Mouse (Mus musculus) neural tube, embryonic 12.5 days (tissue): ENCODE results near the gene Asic2. TPM values are rescaled to one million over a fixed set of nuclear protein-coding genes. Genes with fewer than 3 reads are reported as not detected.

Experiments used
- ATAC-seq: fragments of 200-750 bp; cut with Nextera tagmentation; 2 replicates; pipeline ENCODE4 v1.8.0; 2017; ENCODE audit warnings: low read depth, mild to moderate bottlenecking, moderate TSS enrichment, moderate library complexity; ENCODE audit not compliant: low FRiP score
- H3K27ac ChIP-seq: fragments of 300-500 bp; sonication (generic); 2 replicates; pipeline ENCODE4 v1.5.1; 2016
- H3K27me3 ChIP-seq: fragments of 300-500 bp; sonication (generic); replicated peaks from 2 replicates; pipeline ENCODE4 v1.6.1; 2016; ENCODE audit warnings: mild to moderate bottlenecking
- H3K36me3 ChIP-seq: fragments of 300-500 bp; sonication (generic); 2 replicates; pipeline ENCODE4 v1.6.1; 2016; ENCODE audit warnings: mild to moderate bottlenecking
- H3K4me1 ChIP-seq: fragments of 300-500 bp; sonication (generic); 2 replicates; pipeline ENCODE4 v1.6.1; 2016
- H3K4me2 ChIP-seq: fragments of 300-500 bp; sonication (generic); replicated peaks from 2 replicates; pipeline ENCODE4 v1.6.1; 2016; ENCODE audit warnings: mild to moderate bottlenecking
- H3K4me3 ChIP-seq: fragments of 300-500 bp; sonication (generic); 2 replicates; pipeline ENCODE4 v1.5.1; 2016
- H3K9ac ChIP-seq: fragments of 300-500 bp; sonication (generic); 2 replicates; pipeline ENCODE4 v1.6.1; 2016; ENCODE audit warnings: mild to moderate bottlenecking
- H3K9me3 ChIP-seq: fragments of 300-500 bp; sonication (generic); 2 replicates; pipeline ENCODE4 v1.6.1; 2016; ENCODE audit warnings: mild to moderate bottlenecking
- WGBS: fragments of 180-500 bp; shearing (Covaris S2); methylation state at CpG from one replicate; pipeline ENCODE4 v1.1.7; 2016; 5-methylcytosine and 5-hydroxymethylcytosine counted together
- polyA plus RNA-seq: library from polyadenylated mRNA; unstranded; fragments of >200 nt; fragmentation: Nextera tagmentation; extraction: Ambion mirVana; gene quantifications from 2 replicates; pipeline ENCODE4 v1.2.1, GENCODE M21; 2016

Asic2 gene
- polyA plus RNA-seq, 1 experiment from 2014 or later = 8.4 TPM

- H3K4me1 ChIP-seq = no peaks in the 10 kb centered on the region
- WGBS = 82% methylated on average over 5 of the region's 5 CpGs
- no peak overlapping the region for H3K27ac ChIP-seq
- no peak for ATAC-seq
- H3K36me3 ChIP-seq = no peaks in the 10 kb centered on the region
- H3K27me3 ChIP-seq = peaks cover 19% of the 10 kb centered on the region; the same call in 1 of the 2 replicates
- H3K4me2 ChIP-seq = no peak overlapping the region
- H3K9ac ChIP-seq = no peak overlapping the region
- no peak overlapping the region for H3K4me3 ChIP-seq
- no peaks in the 10 kb centered on the region for H3K9me3 ChIP-seq
Observed at GRCm38 (mm10) chr11:81765288-81765687, 203.0 kb downstream of the Asic2 start.

GRCm38 (mm10) chr11:81764778-81765177 lies 203.5 kb downstream of the Asic2 start:
- Histone ChIP-seq H3K4me2 (no peak overlapping the region), H3K9ac (no peak overlapping the region), H3K27ac (no peak overlapping the region), H3K4me1 (no peaks in the 10 kb centered on the region), H3K9me3 (no peaks in the 10 kb centered on the region), H3K36me3 (no peaks in the 10 kb centered on the region), H3K27me3 (peaks cover 14% of the 10 kb centered on the region; the same call in 1 of the 2 replicates), H3K4me3 (no peak overlapping the region)
- 42% methylated on average over 3 of the region's 3 CpGs for WGBS
- no peak for ATAC-seq

GRCm38 (mm10) chr11:81757221-81757620 lies 211.0 kb downstream of the Asic2 start:
- no peak for ATAC-seq
- WGBS = 80% methylated on average over 4 of the region's 4 CpGs

GRCm38 (mm10) chr11:81750876-81751275 lies 217.4 kb downstream of the Asic2 start:
- Histone ChIP-seq H3K27me3 (no peaks in the 10 kb centered on the region), H3K9ac (no peak overlapping the region), H3K27ac (no peak overlapping the region), H3K4me1 (no peaks in the 10 kb centered on the region), H3K9me3 (peaks cover 5% of the 10 kb centered on the region; the same call in 1 of the 2 replicates), H3K4me2 (no peak overlapping the region), H3K4me3 (no peak overlapping the region), H3K36me3 (no peaks in the 10 kb centered on the region)
- WGBS = 95% methylated on average over 5 of the region's 5 CpGs
- ATAC-seq = no peak

More at GRCm38 (mm10) chr11:81757221-81757620, 211.0 kb downstream of the Asic2 start:
- no peak overlapping the region for H3K4me3 ChIP-seq
- no peaks in the 10 kb centered on the region for H3K36me3 ChIP-seq
- no peak overlapping the region for H3K27ac ChIP-seq
- peaks cover 5% of the 10 kb centered on the region; the same call in 1 of the 2 replicates for H3K9me3 ChIP-seq
- H3K4me2 ChIP-seq = no peak overlapping the region
- no peaks in the 10 kb centered on the region for H3K27me3 ChIP-seq
- no peak overlapping the region for H3K9ac ChIP-seq
- no peaks in the 10 kb centered on the region for H3K4me1 ChIP-seq

GRCm38 (mm10) chr11:81750016-81750415 lies 218.2 kb downstream of the Asic2 start:
- no peak overlapping the region for H3K4me3 ChIP-seq
- H3K27me3 ChIP-seq = no peaks in the 10 kb centered on the region
- no peak overlapping the region for H3K9ac ChIP-seq
- no peak overlapping the region for H3K4me2 ChIP-seq
- no peaks in the 10 kb centered on the region for H3K4me1 ChIP-seq
- WGBS = 91% methylated on average over 1 of the region's 1 CpGs
- H3K9me3 ChIP-seq = peaks cover 1% of the 10 kb centered on the region; the same call in 1 of the 2 replicates
- ATAC-seq = no peak
- no peak overlapping the region for H3K27ac ChIP-seq
- no peaks in the 10 kb centered on the region for H3K36me3 ChIP-seq

GRCm38 (mm10) chr11:81738995-81739394 lies 229.3 kb downstream of the Asic2 start:
- Histone ChIP-seq H3K9ac (no peak overlapping the region), H3K4me3 (no peak overlapping the region), H3K9me3 (no peaks in the 10 kb centered on the region), H3K4me2 (no peak overlapping the region), H3K27me3 (no peaks in the 10 kb centered on the region), H3K36me3 (no peaks in the 10 kb centered on the region), H3K27ac (no peak overlapping the region), H3K4me1 (no peaks in the 10 kb centered on the region)
- ATAC-seq = no peak
- WGBS = 69% methylated on average over 3 of the region's 3 CpGs

DNA sequence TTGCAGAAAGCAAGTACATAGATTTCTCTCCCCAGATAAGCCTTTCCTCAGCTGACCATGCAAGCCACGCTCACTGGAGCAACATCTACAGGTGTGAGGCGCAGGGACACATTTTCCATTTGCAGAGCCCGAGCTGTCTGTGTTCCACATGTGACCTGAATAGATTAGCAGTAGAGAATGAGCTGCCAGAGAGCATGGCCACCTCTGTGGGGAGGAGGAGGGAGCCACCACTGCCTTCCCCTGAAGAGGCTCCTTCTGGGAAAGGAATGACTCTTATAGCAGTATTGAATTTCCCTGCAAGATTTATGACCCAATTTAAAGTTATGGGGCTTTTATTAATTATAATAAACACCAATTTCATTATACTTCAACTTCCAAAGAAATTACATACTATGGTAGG lies 230.5 kb downstream of the Asic2 start:
- Histone ChIP-seq H3K36me3 (no peaks in the 10 kb centered on the region), H3K9me3 (no peaks in the 10 kb centered on the region), H3K27ac (no peak overlapping the region), H3K4me2 (no peak overlapping the region), H3K27me3 (no peaks in the 10 kb centered on the region), H3K9ac (no peak overlapping the region), H3K4me1 (no peaks in the 10 kb centered on the region), H3K4me3 (no peak overlapping the region)
- no peak for ATAC-seq
- WGBS = 66% methylated on average over 3 of the region's 3 CpGs

DNA sequence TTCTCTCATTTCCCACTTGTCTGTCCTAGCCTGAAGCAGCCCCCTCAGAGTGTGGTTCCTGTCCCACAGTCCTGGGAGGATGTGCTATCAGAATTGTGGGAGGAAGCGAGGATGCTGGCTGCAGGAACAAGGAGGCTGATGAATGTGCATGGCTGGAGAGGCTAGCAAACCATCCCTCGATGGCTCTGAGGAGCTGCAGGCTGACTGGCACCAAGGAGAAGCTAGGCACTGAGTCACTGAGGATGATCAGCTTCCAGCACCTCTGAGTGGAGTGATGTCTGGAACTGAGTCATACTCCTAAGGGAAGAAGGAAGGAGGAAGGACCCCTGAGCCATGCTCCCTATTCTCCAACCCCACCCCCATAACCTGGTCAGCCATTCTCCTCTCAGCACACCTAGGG lies 246.2 kb downstream of the Asic2 start:
- WGBS = 83% methylated on average over 2 of the region's 2 CpGs
- ATAC-seq = no peak
- H3K9me3 ChIP-seq = no peaks in the 10 kb centered on the region

DNA sequence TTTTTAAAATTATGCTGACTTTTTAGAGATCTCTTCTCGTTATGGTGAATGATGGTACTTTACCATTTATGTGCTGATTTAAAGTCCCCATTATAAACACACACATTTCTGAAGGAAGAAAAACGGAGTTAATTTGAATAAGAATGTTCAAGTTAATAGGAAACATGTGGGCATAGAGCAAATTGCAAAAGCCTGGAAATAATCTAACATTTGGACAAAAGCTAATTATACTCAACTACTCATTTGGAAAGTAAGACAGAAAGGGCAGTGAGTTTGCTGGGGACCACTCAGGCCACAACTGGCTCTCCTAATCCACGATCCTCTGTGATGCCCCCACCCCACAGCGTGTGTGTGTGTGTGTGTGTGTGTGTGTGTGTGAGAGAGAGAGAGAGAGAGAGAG lies 253.5 kb downstream of the Asic2 start:
- no peak for ATAC-seq
- 61% methylated on average over 4 of the region's 4 CpGs for WGBS

More for the DNA sequence above, 246.2 kb downstream of the Asic2 start:
- Histone ChIP-seq H3K4me1 (no peaks in the 10 kb centered on the region), H3K27ac (no peak overlapping the region), H3K27me3 (no peaks in the 10 kb centered on the region), H3K4me2 (no peak overlapping the region), H3K4me3 (no peak overlapping the region), H3K36me3 (no peaks in the 10 kb centered on the region), H3K9ac (no peak overlapping the region)

GRCm38 (mm10) chr11:81706996-81707395 lies 261.3 kb downstream of the Asic2 start:
- H3K27ac ChIP-seq = no peak overlapping the region
- H3K4me1 ChIP-seq = no peaks in the 10 kb centered on the region
- WGBS = 84% methylated on average over 5 of the region's 5 CpGs
- H3K4me2 ChIP-seq = no peak overlapping the region
- ATAC-seq = no peak
- H3K9ac ChIP-seq = no peak overlapping the region
- H3K27me3 ChIP-seq = no peaks in the 10 kb centered on the region
- no peaks in the 10 kb centered on the region for H3K36me3 ChIP-seq
- H3K9me3 ChIP-seq = no peaks in the 10 kb centered on the region
- no peak overlapping the region for H3K4me3 ChIP-seq

More for the DNA sequence above, 253.5 kb downstream of the Asic2 start:
- no peaks in the 10 kb centered on the region for H3K9me3 ChIP-seq
- H3K4me3 ChIP-seq = no peak overlapping the region
- no peaks in the 10 kb centered on the region for H3K27me3 ChIP-seq
- no peak overlapping the region for H3K9ac ChIP-seq
- no peaks in the 10 kb centered on the region for H3K4me1 ChIP-seq
- no peak overlapping the region for H3K4me2 ChIP-seq
- no peak overlapping the region for H3K27ac ChIP-seq
- H3K36me3 ChIP-seq = no peaks in the 10 kb centered on the region

- H3K4me3 ChIP-seq = no peak overlapping the region
- H3K4me2 ChIP-seq = no peak overlapping the region
- H3K9me3 ChIP-seq = no peaks in the 10 kb centered on the region
- no peaks in the 10 kb centered on the region for H3K4me1 ChIP-seq
- no peaks in the 10 kb centered on the region for H3K36me3 ChIP-seq
- H3K27me3 ChIP-seq = no peaks in the 10 kb centered on the region
- no peak for ATAC-seq
- H3K27ac ChIP-seq = no peak overlapping the region
- WGBS = 76% methylated on average over 1 of the region's 1 CpGs
- H3K9ac ChIP-seq = no peak overlapping the region
Observed at GRCm38 (mm10) chr11:81698008-81698407, 270.2 kb downstream of the Asic2 start.

- Histone ChIP-seq H3K9me3 (no peaks in the 10 kb centered on the region), H3K9ac (no peak overlapping the region), H3K27ac (no peak overlapping the region), H3K36me3 (no peaks in the 10 kb centered on the region), H3K27me3 (no peaks in the 10 kb centered on the region), H3K4me3 (no peak overlapping the region), H3K4me2 (no peak overlapping the region), H3K4me1 (no peaks in the 10 kb centered on the region)
- no peak for ATAC-seq
- 93% methylated on average over 2 of the region's 2 CpGs for WGBS
Observed at GRCm38 (mm10) chr11:81695501-81695900, 272.8 kb downstream of the Asic2 start.

DNA sequence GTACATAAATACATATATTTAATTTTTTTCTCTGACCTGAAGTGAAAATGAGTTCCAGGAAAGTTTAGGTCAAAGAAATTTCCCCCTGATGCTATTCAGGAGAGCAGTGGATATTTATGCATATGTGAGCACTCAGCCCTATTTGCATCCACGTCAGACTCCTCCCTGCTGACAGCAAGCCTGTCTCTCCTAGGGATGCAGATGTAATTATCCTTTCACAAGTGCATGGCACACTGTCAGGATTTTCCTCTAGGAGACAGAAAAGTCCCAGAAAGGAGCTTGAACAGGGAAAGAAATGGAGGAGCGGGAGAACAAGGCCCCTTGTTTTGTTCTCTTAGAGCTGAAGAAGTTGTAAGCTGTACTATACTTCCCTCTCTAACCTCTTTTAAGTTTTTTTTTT lies 287.7 kb downstream of the Asic2 start:
- no peaks in the 10 kb centered on the region; the same call in 1 of the 2 replicates for H3K27me3 ChIP-seq
- H3K9ac ChIP-seq = no peak overlapping the region
- H3K4me1 ChIP-seq = no peaks in the 10 kb centered on the region
- H3K9me3 ChIP-seq = no peaks in the 10 kb centered on the region
- no peak overlapping the region for H3K4me3 ChIP-seq
- no peak for ATAC-seq
- no peak overlapping the region for H3K27ac ChIP-seq
- no peaks in the 10 kb centered on the region for H3K36me3 ChIP-seq
- WGBS = 59% methylated on average over 2 of the region's 2 CpGs
- no peak overlapping the region for H3K4me2 ChIP-seq
